Mouse (Mus musculus) CD4-positive helper T cell, adult 2 months (primary cell): ENCODE results near the gene Tmem255b.

Source experiments
- DNase-seq: peaks from one replicate; pipeline ENCODE4 v3.0.0-alpha.2; 2012; ENCODE audit warnings: low read depth, missing footprints, low spot score

Tmem255b gene

DNA sequence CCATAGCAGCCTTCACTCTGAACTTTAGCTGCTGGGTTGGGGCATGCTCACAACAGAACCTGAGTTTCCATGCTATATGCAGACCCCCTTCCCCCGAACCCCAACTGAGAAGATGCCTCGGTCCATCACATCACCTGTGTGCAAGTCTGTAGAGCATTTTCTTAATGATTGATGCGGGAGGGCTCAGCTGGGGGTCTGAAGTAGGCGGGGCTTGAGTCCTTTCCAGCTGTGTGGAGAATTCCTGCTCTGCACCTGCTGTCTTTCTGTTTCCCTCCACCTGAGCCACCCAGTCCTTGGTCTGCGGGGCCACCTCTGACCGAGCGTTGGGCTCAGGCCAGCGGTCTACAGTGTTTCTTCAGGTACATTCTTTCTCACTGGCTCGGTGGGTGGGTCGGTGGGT, at the start of gene Tmem255b:
TSS of gene Tmem255b (plus strand) at position 301 of the 400 bp plus-strand sequence.
- DNase-seq: no peak

DNA sequence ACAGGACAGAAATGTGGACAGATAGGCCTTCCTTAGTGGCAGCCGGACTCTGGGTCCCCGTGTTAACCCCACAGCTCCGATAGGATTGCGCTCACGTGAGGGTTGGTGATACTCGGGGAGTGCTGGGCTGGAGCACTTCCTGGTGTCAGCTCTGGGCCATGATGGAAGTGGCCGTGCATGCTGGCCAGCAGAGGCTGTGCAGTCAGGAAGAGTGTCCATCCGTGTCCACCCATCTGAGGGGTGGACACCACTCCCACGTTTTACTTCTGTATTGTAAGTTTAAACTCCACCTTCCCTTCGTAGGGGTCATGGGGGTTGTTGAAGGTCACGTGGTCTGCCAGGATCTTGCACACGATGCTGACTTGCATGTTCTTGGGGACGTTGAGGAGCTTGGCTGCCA, 48.6 kb upstream of the Tmem255b start:
- no peak for DNase-seq

DNA sequence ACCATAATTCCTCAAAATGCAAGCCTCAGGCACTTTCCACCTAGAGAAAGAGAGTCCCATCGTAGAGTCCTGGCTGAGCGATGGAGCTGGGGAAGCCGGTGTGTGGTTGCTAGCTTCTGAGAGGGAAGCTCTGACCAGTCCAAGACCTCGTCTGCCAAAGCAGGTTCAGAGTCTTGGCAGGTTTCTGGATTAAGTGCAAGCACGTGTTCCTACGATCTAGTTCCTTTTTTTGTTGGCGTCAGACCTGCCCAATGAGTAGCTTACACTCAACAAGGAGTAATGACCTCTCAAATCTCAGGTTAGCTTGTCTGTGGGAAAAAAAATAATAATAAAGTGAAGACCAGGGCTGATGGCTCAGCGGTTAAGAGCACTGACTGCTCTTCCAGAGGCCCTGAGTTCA, 47.3 kb upstream of the Tmem255b start:
- DNase-seq: no peak

DNA sequence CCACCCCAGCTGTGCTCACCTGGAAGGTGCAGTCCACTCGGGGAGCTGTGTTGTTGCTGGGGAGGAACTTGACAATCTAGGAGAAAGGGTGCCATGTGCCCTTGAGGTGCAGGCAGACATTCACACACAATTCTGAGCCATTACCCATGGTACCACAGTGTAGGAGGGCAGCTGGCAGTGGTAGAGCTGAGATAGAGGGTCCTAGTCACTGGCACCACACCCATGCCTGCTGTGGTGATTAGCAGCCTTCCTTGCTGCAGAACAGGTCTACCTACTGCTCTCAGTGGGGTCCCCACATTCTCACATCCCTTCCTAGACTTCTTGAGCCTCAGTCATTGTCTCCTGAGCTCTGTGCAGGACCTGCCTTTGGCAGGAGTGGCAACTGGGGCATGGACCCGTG, 46.2 kb upstream of the Tmem255b start:
- no peak for DNase-seq

DNA sequence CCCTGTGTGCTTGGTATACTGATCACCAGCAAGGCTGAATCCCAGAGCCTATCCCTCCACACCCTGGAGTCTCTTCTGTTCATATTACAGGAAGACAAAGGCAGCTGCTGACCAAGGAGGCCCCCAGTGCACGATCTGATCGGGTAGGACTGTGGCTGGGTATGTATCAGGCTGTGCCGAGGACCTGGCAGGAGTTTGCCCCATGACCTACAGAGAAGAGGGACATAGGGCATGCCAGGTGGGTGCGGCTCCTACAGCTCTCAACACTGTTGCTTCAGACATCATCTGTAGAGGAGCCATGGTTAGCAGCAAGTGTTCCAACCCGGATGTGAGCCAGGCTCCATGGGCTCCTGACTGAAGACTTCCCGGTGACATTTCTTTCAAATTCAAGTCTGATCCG, 41.1 kb upstream of the Tmem255b start:
- DNase-seq: no peak

DNA sequence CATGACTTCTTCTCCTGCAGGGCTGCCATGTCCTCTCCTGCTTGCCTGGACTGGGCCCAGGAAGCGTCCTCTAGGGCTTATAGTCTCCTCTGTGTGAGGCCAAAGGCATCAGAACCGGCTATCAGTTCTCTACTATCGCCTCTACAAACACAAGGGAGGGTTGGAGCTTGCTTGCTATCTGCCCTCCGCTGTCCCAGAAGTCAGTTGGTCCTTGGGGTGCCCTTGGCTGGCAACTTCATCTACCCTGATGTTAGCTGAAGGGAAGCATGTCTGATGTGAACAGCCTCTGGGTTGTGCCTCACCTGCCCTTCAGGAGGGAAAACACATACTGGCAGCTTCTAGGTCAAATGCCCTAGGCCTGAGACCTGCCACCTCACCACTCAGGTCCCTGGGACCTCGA, 38.3 kb upstream of the Tmem255b start, which contains the start of gene Atp4b:
TSS of gene Atp4b (minus strand) at position 101 of the 400 bp plus-strand sequence.
- DNase-seq: no peak

DNA sequence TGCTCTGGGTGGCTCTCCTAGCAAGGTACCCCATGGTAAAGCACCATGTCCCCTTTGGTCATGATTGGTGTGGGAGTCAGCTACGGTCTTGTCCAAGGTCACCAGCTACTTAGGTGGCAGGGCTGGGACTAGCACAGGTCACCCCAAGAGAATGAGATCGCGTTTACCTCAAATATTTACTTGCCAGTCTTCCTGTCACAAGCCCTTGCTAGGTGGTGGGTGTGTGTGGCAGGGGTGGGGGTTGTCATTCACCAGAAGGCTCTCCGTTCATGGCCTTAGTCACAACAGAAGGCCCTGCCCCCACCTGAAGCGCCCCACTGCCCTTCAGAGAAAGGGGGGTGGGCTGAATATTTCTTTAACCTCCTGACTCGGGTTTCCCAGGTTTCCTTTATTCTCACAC, 31.5 kb upstream of the Tmem255b start:
- DNase-seq: no peak

DNA sequence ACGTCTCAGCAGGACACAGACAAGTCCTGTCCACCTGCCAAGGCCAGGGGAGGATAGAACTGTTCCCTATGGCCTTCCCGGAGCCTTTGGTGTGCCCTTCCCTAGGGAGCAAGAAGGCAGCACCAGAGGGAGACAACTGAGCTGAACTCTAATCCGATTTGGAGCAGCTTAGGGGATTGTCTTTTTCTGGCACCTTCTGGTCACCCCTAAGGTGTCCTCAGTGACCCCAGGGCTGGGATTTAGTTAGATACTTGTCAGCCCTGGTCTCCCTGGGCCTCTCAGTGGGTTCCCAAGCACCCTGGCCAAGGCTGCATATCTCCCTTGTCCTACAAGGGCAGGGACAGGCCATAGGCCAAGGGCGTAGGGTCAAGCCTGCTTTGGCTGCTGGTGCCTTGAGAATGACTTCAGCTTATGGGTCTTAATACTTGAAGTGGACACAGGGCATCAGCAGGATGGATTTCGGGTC, 30.3 kb upstream of the Tmem255b start, which contains the start of gene Grk1:
TSS of gene Grk1 (plus strand) at position 416 of the 466 bp plus-strand sequence.
- no peak for DNase-seq

DNA sequence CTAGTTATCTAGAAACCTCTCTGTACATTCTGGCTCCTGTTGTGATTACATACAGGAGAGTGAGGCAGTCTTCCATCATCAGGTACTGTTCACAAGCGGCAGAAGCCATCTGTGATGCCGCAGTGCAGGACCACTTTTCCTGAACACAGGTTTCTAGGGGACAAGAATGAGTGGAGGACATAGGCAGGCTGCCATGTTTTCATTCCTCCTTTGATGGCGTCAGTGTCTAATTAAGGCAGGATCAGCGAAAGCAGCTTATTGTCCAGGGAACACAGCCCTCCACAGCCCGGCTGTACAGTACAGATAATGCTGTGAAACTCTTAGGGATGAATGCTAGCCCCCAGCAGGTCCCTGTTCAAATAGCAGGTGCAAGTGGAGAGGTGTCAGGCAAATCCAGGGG, 29.0 kb upstream of the Tmem255b start:
- DNase-seq: no peak

DNA sequence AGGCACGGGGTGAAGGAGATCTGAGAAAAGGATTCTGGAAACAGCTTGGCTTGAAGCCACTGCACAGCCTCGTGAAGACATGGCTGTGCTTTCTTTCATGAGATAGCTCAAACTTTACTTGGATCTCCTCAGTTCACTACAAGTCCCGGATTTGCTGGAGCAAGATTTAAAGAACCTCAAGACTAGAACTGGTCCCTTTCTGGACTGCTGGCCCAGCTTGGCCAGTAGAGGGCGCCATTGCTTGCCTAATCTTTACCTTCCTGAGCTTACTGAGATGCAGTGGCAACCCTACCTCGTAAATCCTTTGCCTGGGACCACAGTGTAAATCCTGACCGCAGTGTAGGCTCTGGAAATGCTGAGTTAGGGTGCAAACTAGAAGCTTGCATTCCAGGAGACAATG, 23.4 kb upstream of the Tmem255b start:
- DNase-seq: peak; percentile 61

DNA sequence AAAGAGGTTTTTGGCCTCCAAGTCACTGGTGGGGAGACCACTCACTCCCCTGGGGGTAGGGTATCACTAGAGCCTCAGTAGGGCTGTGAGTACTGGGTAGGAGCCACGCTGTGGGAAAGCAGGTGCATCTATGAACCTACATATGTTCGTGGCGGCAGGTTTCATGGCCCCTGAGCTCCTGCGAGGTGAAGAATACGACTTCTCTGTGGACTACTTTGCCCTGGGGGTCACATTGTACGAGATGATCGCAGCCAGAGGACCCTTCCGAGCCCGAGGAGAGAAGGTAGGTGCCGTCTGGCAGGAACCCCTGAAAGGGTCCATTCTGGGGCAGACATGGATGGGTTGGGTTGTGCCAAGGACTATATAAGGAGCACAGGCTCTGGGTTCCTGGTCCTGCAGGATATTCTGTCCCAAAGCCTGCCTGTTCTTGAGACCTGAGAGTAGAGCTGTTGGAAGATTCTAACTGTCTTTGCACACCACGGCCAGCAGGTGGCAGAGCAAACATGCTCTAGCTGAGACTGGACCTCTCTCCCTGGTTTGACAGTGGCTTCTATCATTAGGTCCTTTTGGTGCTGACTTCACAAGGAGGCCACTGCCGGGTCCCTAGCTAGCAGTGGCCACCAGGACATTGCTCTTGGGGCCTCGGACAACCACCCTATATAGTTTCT, 22.0 kb upstream of the Tmem255b start:
- peak; percentile 51 for DNase-seq

DNA sequence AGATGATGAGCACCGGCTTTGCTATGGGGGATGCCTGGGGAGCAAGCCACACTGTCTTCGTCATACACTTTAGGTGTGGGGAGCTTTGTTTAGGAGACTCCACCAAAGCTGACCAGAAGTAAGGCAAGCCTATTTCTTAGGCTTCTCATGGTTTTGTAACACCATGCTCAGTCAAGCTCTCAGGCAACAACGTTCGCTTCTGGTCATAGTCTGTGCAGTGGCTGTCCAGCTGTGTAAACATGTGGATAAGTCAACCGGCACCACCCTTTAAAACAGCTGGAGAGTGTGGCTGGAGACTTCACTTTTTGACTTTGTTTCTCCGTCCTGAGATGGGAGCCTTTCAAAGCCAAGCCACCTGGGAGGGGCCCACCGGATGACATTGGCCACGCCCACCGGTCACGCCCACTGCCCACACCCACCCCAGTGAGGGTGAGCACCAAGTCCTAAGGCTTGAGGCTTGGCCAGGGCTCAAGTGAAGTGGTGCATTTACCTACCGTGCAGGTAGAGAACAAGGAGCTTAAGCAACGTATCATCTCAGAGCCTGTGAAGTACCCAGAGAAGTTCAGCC, 21.1 kb upstream of the Tmem255b start:
- no peak for DNase-seq

DNA sequence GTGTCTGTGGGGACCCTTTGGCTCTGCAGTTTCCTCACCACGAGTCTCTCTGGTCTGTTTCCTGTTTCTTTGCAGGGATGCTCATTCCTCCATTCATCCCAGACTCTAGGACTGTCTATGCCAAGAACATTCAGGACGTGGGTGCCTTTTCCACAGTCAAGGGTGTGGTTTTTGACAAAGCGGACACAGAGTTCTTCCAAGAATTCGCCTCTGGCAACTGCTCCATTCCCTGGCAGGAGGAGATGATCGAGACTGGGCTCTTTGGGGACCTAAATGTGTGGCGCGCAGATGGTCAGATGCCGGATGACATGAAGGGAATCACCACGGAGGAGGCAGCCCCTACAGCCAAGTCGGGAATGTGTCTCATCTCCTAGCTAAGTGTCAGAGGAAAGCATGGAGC, 19.1 kb upstream of the Tmem255b start:
- DNase-seq: no peak

DNA sequence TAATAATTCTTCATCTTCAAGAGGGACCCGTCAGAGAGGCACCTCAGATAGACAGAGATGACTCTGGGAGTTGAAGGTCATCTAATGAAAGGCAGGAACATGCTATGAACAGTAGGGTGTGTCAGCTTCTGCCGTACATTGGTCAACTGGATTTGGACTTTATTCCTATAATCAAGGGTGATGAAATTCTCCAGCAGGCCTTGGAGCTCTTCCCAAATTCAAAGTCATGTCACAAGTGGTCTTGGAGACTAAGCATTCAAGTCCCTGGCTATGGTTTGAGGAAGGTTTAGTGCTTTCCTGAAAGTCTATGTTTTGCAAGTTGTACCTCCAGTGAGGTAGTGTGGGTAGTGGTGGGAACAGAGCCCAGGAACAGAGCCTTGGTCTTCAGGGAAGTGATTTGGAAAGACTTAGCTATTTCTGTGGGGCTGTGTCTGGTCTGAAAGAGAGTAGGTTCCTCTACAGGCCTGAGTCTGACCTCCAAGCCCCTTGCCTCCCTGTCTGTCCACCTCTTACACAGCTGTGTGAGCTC, 15.8 kb upstream of the Tmem255b start:
- DNase-seq: no peak

DNA sequence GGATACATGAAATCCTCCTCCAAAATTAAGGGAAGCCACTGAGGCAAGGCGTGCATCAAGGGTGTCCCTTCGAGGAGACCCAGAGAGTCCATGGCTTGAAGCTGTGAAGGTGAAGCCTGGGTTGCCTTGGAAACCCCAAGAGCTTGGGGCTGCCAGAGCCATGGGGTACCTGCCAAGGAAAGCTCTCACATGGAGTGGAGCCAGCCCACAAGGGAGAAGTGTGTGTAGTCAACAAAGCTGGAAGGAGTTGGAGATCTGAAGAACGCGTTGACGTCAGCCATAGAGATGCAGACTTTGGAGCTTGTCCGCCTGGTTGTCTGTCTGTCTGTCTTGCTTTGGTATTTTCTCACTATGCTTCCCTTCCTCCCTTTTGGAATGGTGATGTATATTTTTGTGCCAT, 14.0 kb upstream of the Tmem255b start:
- DNase-seq: no peak

DNA sequence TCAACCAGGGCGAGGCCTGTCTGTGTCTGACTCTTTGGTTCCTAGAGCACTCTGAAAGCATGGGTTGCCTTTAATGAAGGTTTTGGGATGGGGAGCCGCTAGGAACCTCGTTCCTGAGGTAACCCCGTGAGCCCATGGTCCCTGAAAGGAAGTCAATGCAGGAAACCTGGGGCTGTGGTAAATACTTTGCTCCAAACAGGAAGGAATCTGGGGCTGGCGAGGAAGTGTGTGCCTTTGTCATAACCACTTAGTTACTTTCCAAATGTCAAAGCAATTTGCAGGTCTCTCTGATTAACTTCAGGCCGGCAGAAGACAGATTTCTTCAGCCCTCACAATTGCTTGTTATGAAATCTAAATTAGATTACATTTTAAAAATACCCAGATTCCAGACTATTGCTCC, 7.6 kb upstream of the Tmem255b start:
- DNase-seq: no peak

DNA sequence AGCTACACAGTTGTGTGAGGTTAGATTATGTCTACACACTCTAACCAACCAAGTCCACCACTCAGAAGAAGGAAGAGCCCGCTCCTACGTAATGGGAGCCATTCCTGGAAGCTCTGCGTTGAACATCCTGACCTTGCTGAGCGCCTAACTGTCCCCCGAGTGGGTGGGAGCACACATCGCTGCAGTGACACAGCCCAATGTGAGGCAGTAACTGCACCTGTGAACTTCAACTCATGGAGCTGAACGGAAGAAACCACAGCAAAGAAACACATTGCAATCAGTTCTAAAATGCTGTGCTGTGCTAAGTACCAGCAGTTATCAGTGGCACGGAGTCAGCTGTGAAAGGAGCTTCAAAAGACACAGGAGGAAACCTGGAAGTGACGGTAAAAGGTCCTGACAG, 6.8 kb upstream of the Tmem255b start:
- DNase-seq: no peak

DNA sequence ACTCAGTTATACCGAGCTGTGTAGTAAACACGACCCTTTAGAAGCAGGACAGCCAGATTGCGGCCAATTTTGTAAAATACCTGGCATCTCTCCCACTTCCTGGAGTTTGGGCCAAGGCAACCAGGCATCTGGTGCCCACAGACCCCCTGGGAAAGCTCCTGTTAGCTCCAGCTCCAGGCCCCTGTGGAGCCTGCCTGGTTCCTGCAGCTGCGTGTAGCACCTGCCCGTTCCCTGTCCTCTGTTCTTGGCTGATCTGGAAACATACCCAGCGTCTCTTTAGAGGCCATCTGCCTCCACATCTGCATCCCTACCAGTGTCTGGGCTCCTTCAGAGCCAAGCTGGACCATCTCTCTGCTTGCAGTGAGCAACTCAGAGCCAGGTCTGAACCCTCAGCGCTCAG, 4.6 kb upstream of the Tmem255b start:
- DNase-seq: no peak

DNA sequence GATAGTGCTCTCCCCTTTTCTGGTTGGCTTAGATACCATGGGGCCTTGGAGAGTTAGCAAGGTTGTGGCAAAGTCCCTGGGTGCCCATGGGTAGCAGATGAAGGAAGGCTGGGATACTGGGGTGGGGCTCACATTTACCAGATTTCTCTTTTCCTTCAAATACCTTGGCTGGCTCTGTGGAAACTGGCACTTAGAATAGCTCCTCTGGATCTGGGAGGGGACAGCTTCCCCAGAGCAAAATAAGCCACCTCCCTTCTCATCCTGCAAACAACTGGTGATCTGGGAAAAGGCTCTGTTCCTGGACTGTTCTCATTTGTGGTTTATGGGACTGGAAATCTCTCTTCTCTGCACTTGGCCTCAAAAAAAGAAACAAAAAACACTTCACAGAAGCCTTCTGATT, 4.1 kb upstream of the Tmem255b start:
- DNase-seq: no peak

DNA sequence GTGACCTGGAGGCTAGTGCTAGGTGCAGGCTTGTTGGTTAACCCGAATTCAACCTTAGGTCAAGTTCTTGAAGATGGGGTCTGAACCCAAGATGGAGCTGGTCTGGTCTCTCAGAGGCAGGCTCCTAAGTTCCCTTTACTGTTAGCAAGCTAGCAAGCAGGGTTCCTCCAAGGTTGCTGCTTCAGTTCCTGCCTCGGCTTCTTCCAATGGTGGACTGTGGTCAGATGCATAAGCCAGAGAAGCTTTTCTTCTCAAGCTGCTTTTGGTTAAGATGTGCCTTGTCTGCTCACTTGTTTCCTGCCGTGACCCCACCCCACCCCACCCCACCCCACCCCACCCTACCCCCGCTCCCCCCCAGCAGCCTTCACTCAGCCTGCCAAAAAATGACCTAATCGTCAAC, 1.9 kb upstream of the Tmem255b start:
- no peak for DNase-seq

DNA sequence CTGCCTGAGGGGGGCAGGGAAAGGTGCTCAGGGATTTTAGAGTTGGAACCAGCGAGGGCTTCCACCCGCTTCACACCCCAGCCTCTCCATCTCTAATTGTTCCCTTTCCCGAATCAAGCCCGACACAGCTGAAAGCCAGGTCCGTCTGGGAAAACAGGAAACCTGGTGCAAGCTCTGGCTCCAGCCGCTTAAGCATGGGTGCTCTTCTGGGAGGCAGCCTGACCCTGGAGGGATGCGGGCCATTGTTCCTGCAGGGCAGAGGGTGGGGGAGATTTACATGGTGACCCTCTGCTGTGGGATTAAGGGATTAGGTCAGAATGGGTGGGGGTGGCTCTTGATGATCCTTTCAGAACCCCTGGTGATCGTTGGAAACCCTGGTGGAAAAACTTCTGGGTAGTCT, 1.1 kb downstream of the Tmem255b start:
- no peak for DNase-seq

DNA sequence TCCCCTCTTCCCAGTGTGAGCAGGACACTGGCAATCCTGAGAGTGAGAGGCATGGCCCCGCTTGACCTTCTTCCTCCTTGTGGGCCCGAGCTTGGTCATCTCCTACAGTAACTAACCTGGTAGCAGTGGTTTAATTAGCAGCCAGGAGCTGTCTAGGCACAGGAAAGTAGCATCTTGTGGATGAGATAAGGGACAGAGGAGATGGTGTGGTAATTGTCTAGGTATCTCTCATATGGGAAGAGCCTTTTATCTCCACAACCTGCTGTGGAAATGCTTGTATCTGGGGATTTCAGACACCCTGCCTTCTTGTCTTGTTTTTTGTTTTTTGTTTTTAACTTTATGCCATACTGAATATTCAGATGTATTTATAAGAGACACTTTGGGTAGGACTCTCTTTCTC, 2.5 kb downstream of the Tmem255b start:
- DNase-seq: no peak

DNA sequence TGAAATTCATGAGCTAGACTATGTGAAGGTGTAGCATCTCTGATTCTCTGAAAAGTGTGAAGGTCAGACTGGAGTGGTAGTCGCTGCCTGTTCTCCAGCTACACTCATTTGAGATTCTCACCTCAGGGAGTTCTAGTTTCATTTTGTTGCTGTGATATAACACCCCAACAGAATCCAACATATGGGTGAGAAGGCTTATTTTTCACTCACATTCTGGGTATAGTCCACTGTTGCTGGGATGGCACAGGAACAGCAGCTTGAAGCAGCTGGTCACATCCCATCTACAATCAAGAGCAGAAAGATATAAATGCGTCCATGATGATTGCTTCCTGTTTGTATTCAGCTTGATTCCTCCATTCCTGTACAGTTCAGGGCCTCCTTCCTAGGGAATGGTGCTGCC, 7.2 kb downstream of the Tmem255b start:
- no peak for DNase-seq
